Mouse (Mus musculus): ENCODE data around the gene Gga3. TPM values are rescaled to one million over a fixed set of nuclear protein-coding genes. Genes with fewer than 3 reads are reported as not detected.

Gga3 gene
- 87.2 to 113 TPM (median 112 TPM) in 4 replicates for total RNA-seq (2023)

DNA sequence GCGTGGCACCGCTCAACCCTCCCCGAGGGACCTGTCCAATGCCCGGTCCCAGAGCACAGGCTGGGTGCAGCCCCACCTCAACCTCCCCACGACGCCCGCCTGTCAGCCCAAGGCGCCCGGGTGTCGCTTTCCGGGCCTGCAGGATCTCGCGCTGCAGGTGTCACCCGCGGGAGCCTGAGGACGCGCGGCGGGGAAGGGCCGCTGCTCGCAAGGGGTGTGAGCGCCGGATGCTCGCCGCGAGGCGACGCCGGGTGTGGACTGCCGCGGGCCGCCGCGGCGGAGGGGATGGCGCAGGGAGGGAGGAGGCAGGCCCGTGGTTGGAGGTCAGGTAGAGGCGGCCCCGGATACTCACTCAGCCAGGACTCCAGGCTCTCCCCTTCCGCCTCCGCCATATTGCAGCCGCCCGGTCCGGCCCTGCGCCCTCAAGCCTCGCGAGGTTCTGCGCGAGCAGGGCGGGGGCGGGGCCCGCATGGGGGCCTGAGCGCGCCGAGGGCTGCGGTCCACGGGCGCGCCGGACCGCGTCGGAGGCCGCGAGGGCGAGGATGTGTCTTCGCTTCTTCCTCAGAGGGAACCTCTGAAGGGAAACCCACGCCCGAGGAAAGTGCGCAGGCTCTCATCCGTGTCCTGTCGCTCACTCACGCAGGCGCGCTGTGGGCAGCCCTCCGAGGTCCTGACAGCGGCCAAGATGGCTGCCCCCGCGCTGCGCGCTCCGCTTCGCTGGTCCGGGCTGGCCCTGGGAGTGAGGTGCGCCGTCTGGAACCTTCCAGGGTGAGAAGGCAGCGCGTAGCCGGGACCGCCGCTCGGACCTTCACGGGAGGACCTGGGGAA is at the start of gene Gga3, which contains the start of gene Mrps7:
Gene Gga3, minus strand, starts transcription at position 576 of the 828 bp plus-strand sequence.
Gene Mrps7, plus strand, starts transcription at position 450 of the 828 bp plus-strand sequence.

DNA sequence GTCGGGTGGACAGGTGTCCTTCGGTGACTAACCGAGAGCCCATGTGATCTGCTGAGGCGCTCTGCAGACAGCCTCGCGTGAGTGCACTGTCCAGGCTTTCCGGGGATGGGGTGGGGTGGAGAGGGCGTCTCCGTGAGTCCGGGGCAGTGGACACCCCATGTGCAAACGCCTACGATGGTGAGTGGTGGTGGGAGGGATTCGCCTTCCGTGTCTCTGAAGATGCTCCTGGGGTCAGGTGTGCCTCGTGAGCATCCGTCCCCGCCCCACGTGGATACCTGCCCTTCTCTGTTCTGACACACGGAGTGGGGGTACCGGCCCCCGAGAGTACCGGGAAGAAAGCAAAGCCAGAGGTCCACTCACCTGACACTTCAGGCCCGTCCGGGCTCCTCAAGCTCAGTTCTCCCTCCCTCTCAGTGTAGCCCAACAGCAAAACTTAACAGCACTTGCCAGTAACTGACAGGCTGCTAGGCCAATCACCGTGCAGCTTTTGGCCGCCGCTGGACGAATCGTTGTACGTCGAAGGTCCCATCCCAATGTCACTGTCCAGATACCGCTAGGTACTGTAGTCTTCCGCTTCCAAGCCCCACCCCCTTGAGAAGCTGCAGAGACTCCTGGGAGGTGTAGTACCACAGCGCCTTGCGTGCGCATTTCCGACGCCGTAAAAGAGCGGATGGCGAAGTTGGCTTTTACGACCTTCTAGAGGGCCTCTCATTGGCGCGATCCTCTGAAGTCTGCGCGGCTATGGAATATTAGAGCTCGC is 24.0 kb upstream of the Gga3 start, which contains the start of gene Slc25a19:
Gene Slc25a19, minus strand, starts transcription at position 591 of the 760 bp plus-strand sequence.

DNA sequence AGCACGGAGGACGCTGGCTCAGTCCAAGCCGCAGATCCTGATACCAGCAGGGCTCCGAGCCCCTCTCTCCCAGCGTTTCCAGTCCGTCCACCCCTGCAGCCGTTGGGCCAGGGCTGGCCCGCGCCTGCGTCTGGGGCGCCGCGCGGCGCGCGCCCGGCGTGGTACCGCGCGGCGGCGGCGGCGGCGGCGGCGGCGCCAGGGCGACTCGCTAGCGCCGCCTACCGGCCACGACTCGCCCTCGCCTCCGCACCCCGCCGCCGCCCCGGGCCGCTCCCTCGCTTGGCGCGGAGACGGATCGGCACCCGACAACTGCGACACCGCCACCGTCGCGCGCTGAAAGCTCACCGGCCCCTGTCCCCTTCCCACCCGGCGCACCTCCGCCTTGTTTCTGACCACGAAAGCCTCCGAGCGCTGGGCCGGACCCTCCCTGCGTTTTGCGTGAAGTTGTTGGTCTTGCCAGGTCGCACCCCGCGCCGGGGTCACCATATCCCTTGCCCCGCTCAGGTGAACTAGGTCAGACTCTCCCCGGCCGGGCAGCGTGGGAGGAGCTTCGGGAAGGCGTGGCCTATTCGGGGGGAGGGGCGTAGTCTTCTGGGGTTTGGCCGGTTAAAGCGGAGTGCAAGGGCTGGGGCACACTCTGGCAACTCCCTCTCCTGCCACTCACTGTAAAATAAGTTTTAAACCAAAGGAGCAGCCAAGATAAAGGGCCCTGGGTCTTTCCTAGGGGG is 8.7 kb upstream of the Gga3 start, which contains the start of gene Mif4gd:
Gene Mif4gd, minus strand, starts transcription at position 560 of the 728 bp plus-strand sequence.

DNA sequence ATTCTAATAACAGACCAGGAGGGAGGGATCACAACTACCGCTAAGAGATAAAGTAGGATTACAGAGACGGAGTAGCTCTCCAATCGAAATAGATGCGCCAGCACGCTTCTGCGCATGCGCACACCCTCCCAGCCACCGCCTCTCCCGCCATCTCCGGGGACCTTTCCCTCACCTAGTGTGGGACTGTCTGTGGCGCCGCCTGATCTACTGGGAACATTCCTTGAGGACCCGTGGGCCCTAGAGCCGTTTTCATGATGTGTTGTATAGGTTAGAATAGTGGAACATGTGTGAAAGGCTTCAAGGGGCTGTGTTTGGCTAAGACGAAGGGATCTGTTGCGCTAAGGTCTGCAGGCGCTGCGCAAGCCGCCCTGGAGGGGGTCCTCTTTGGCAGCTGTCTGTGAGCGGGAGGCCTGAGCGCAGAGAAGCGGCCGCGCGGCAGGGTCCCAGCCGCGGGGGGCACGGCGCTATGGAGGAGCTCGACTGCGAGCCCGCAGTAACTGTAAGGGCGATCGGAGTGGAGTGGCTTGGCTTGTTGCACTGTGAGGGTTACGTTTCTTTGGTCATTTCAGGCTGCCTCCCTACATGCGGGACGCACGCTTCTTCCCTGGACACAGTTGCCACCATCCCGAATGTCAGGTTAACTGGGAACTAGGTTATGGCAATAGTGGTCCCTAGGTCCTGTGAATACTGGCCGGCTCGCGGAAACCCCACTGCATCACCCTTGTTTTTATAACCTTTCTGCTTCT is 39.6 kb downstream of the Gga3 start, which contains the start of gene Nup85:
Gene Nup85, plus strand, starts transcription at position 371 of the 746 bp plus-strand sequence.

DNA sequence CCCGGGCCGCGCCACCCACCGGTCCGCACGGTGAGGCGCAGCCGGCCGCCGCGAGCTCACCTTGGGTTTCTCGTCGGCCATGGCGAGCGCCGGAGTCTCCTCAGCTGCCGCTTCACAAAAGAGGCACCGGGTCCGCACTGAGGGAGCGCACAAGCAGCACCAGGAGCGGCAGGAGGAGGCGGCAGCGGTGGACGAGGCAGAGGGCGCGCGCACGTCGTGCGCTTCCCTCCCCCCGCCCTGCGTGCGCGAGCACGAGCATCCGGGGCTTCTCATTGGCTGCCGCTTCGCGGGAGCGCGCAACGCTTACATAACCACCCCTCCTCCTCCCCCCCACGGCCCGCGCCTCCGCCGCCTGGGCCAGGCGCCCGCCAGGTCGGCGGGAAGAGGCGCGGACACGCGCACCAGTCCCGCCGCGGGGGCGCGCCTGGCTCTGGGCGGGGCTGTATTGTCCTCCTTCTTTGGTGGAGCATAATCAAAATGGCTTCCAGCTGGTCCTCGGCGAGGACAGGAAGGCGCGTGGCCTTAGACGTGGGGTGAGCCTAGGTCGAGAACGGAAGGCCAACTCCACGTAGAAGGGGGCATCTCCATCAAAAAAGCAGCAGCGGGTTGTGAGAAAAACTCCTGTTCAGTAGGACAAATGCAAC is 67.7 kb downstream of the Gga3 start, which contains the start of gene Sumo2:
Gene Sumo2, minus strand, starts transcription at position 239 of the 644 bp plus-strand sequence.

Other genes starting within 250 kb of the Gga3 start
- gene Hid1, start 236.3 kb downstream of the Gga3 start, total RNA-seq (2023): 0.35 to 1.2 TPM (median 1.1 TPM) in 3 of 4 replicates, not detected in the other
- not detected in 4 replicates for gene Cdr2l, start 222.1 kb downstream of the Gga3 start, total RNA-seq (2023)
- gene Mrpl58, start 200.3 kb downstream of the Gga3 start, total RNA-seq (2023): 33.8 to 53.7 TPM (median 46.1 TPM) in 4 replicates
- 166 to 192 TPM (median 181 TPM) in 4 replicates for gene Atp5h, start 184.1 kb downstream of the Gga3 start, total RNA-seq (2023)
- gene Kctd2, start 183.9 kb downstream of the Gga3 start, total RNA-seq (2023): 38.3 to 48.6 TPM (median 42.8 TPM) in 4 replicates
- 0.29 TPM in 1 of 4 replicates, not detected in the others for gene Trim80, start 163.5 kb downstream of the Gga3 start, total RNA-seq (2023)
- not detected in 4 replicates for gene Slc16a5, start 141.6 kb downstream of the Gga3 start, total RNA-seq (2023)
- gene Armc7, start 128.4 kb downstream of the Gga3 start, total RNA-seq (2023): 7.5 to 9.9 TPM (median 9.5 TPM) in 4 replicates
- gene Nt5c, start 112.2 kb downstream of the Gga3 start, total RNA-seq (2023): 67.1 to 79.0 TPM (median 74.4 TPM) in 4 replicates
- gene Jpt1, start 89.7 kb downstream of the Gga3 start, total RNA-seq (2023): 191 to 199 TPM (median 195 TPM) in 4 replicates
- 235 to 270 TPM (median 258 TPM) in 4 replicates for gene Sumo2, start 67.8 kb downstream of the Gga3 start, total RNA-seq (2023)
- 59.2 to 77.9 TPM (median 72.2 TPM) in 4 replicates for gene Nup85, start 39.6 kb downstream of the Gga3 start, total RNA-seq (2023)
- 33.1 to 37.1 TPM (median 35.2 TPM) in 4 replicates for gene Mrps7, start 126 bp downstream of the Gga3 start, total RNA-seq (2023)
- gene Mif4gd, start 8.9 kb upstream of the Gga3 start, total RNA-seq (2023): 279 to 298 TPM (median 291 TPM) in 4 replicates
- gene Slc25a19, start 24.2 kb upstream of the Gga3 start, total RNA-seq (2023): 88.3 to 104 TPM (median 93.1 TPM) in 4 replicates
- gene Grb2, start 104.5 kb upstream of the Gga3 start, total RNA-seq (2023): 280 to 374 TPM (median 338 TPM) in 4 replicates
- 44.2 to 57.0 TPM (median 51.8 TPM) in 4 replicates for gene Tmem94, start 161.4 kb upstream of the Gga3 start, total RNA-seq (2023)
- 3.6 to 6.4 TPM (median 4.4 TPM) in 4 replicates for gene Caskin2, start 209.6 kb upstream of the Gga3 start, total RNA-seq (2023)
- 31.5 to 33.3 TPM (median 32.9 TPM) in 4 replicates for gene Tsen54, start 210.7 kb upstream of the Gga3 start, total RNA-seq (2023)
- 25.7 to 39.1 TPM (median 29.7 TPM) in 4 replicates for gene Llgl2, start 220.0 kb upstream of the Gga3 start, total RNA-seq (2023)

Measured in B cell, adult 62 days (primary cell).